Mouse (Mus musculus) intestine, embryonic 15.5 days (tissue): Measurements from ENCODE around the gene Gm21969. TPM values are rescaled to one million over a fixed set of nuclear protein-coding genes. Genes with fewer than 3 reads are reported as not detected.

Source experiments
- ATAC-seq: fragments of 200-750 bp; cut with Nextera tagmentation; 2 replicates; pipeline ENCODE4 v1.8.0; 2017; ENCODE audit warnings: moderate TSS enrichment, moderate library complexity
- H3K27ac ChIP-seq: fragments of 300-500 bp; sonication (generic); 2 replicates; pipeline ENCODE4 v1.5.1; 2015; ENCODE audit warnings: mild to moderate bottlenecking, inconsistent platforms
- H3K27me3 ChIP-seq: fragments of 300-500 bp; sonication (generic); replicated peaks from 2 replicates; pipeline ENCODE4 v1.6.1; 2015; ENCODE audit warnings: inconsistent platforms
- H3K36me3 ChIP-seq: fragments of 300-500 bp; sonication (generic); 2 replicates; pipeline ENCODE4 v1.6.1; 2015; ENCODE audit warnings: inconsistent platforms
- H3K4me1 ChIP-seq: fragments of 300-500 bp; sonication (generic); replicated peaks from 2 replicates; pipeline ENCODE4 v1.6.1; 2015; ENCODE audit warnings: inconsistent platforms
- H3K4me2 ChIP-seq: fragments of 300-500 bp; sonication (generic); replicated peaks from 2 replicates; pipeline ENCODE4 v1.6.1; 2015; ENCODE audit warnings: mild to moderate bottlenecking, inconsistent platforms
- H3K4me3 ChIP-seq: fragments of 300-500 bp; sonication (generic); replicated peaks from 2 replicates; pipeline ENCODE4 v1.5.1; 2015; ENCODE audit warnings: inconsistent platforms
- H3K9ac ChIP-seq: fragments of 300-500 bp; sonication (generic); 2 replicates; pipeline ENCODE4 v1.6.1; 2015; ENCODE audit warnings: inconsistent platforms
- H3K9me3 ChIP-seq: fragments of 300-500 bp; sonication (generic); 2 replicates; pipeline ENCODE4 v1.6.1; 2016; ENCODE audit warnings: inconsistent platforms
- WGBS: fragments of 180-500 bp; shearing (Covaris S2); methylation state at CpG from one replicate; pipeline ENCODE4 v1.1.7; 2015; 5-methylcytosine and 5-hydroxymethylcytosine counted together
- polyA plus RNA-seq: library from polyadenylated mRNA; unstranded; fragments of >200 nt; fragmentation: Nextera tagmentation; extraction: Ambion mirVana; gene quantifications from 2 replicates; pipeline ENCODE4 v1.2.1, GENCODE M21; 2015

Gm21969 gene
- polyA plus RNA-seq, 1 experiment from 2014 or later = not detected

- no peaks in the 10 kb centered on the region for H3K36me3 ChIP-seq
- H3K27me3 ChIP-seq = peaks cover 7% of the 10 kb centered on the region; the same call in 1 of the 2 replicates
- H3K4me1 ChIP-seq = no peaks in the 10 kb centered on the region
- no peak overlapping the region for H3K4me3 ChIP-seq
- 31% methylated on average over 7 of the region's 7 CpGs for WGBS
- ATAC-seq = no peak
- H3K27ac ChIP-seq = no peak overlapping the region
- H3K9ac ChIP-seq = no peak overlapping the region; the same call in 1 of the 2 replicates
- H3K9me3 ChIP-seq = no peaks in the 10 kb centered on the region
- H3K4me2 ChIP-seq = no peak overlapping the region
Observed at GRCm38 (mm10) chr4:139689627-139690269, 86.8 kb downstream of the Gm21969 start.

- Histone ChIP-seq H3K36me3 (no peaks in the 10 kb centered on the region), H3K4me2 (no peak overlapping the region), H3K9me3 (no peaks in the 10 kb centered on the region), H3K4me3 (no peak overlapping the region), H3K4me1 (no peaks in the 10 kb centered on the region), H3K27me3 (peaks cover 7% of the 10 kb centered on the region; the same call in 1 of the 2 replicates), H3K27ac (no peak overlapping the region), H3K9ac (no peak overlapping the region)
- 40% methylated on average over 5 of the region's 5 CpGs for WGBS
- no peak for ATAC-seq
Observed at GRCm38 (mm10) chr4:139693315-139693714, 90.3 kb downstream of the Gm21969 start.

- Histone ChIP-seq H3K27me3 (peaks cover 7% of the 10 kb centered on the region; the same call in 1 of the 2 replicates), H3K4me2 (no peak overlapping the region), H3K27ac (no peak overlapping the region), H3K9me3 (no peaks in the 10 kb centered on the region), H3K36me3 (no peaks in the 10 kb centered on the region), H3K4me3 (no peak overlapping the region), H3K4me1 (no peaks in the 10 kb centered on the region), H3K9ac (no peak overlapping the region)
- 6% methylated on average over 9 of the region's 9 CpGs for WGBS
- ATAC-seq = no peak
Observed at GRCm38 (mm10) chr4:139697755-139698154, 94.8 kb downstream of the Gm21969 start.

GRCm38 (mm10) chr4:139698602-139699001 lies 95.6 kb downstream of the Gm21969 start:
- no peak overlapping the region for H3K4me3 ChIP-seq
- peaks cover 6% of the 10 kb centered on the region; the same call in 1 of the 2 replicates for H3K27me3 ChIP-seq
- no peaks in the 10 kb centered on the region for H3K36me3 ChIP-seq
- H3K27ac ChIP-seq = no peak overlapping the region
- no peaks in the 10 kb centered on the region for H3K4me1 ChIP-seq
- ATAC-seq = no peak
- H3K4me2 ChIP-seq = no peak overlapping the region
- H3K9ac ChIP-seq = no peak overlapping the region
- WGBS = 49% methylated on average over 8 of the region's 8 CpGs
- H3K9me3 ChIP-seq = no peaks in the 10 kb centered on the region

- Histone ChIP-seq H3K27ac (no peak overlapping the region), H3K9ac (no peak overlapping the region), H3K36me3 (no peaks in the 10 kb centered on the region), H3K4me1 (no peaks in the 10 kb centered on the region), H3K4me2 (no peak overlapping the region), H3K9me3 (no peaks in the 10 kb centered on the region), H3K27me3 (no peaks in the 10 kb centered on the region), H3K4me3 (no peak overlapping the region)
- WGBS = 57% methylated on average over 4 of the region's 4 CpGs
- ATAC-seq = no peak
Observed at GRCm38 (mm10) chr4:139702914-139703313, 99.9 kb downstream of the Gm21969 start.

- Histone ChIP-seq H3K9me3 (no peaks in the 10 kb centered on the region), H3K36me3 (no peaks in the 10 kb centered on the region), H3K4me1 (no peaks in the 10 kb centered on the region), H3K9ac (no peak overlapping the region), H3K4me2 (no peak overlapping the region), H3K27me3 (no peaks in the 10 kb centered on the region), H3K27ac (no peak overlapping the region), H3K4me3 (no peak overlapping the region)
- no peak for ATAC-seq
- 83% methylated on average over 11 of the region's 11 CpGs for WGBS
Observed at GRCm38 (mm10) chr4:139703468-139703867, 100.5 kb downstream of the Gm21969 start.

- Histone ChIP-seq H3K4me1 (no peaks in the 10 kb centered on the region), H3K9ac (no peak overlapping the region), H3K9me3 (no peaks in the 10 kb centered on the region), H3K27me3 (peaks cover 4% of the 10 kb centered on the region), H3K4me2 (no peak overlapping the region), H3K27ac (no peak overlapping the region), H3K4me3 (no peak overlapping the region), H3K36me3 (no peaks in the 10 kb centered on the region)
- 68% methylated on average over 5 of the region's 5 CpGs for WGBS
- ATAC-seq = no peak
Observed at GRCm38 (mm10) chr4:139705986-139706385, 103.0 kb downstream of the Gm21969 start.

GRCm38 (mm10) chr4:139710467-139711334 lies 107.7 kb downstream of the Gm21969 start:
- Histone ChIP-seq H3K4me3 (no peak overlapping the region), H3K27ac (no peak overlapping the region), H3K9me3 (no peaks in the 10 kb centered on the region), H3K27me3 (peaks cover 6% of the 10 kb centered on the region), H3K36me3 (no peaks in the 10 kb centered on the region), H3K4me1 (no peaks in the 10 kb centered on the region), H3K4me2 (no peak overlapping the region), H3K9ac (no peak overlapping the region)
- WGBS = 43% methylated on average over 25 of the region's 25 CpGs
- no peak for ATAC-seq

Other genes starting within 250 kb of the Gm21969 start
- 2.9 and 3.2 TPM in 2 replicates for gene Iffo2, start 72.6 kb upstream of the Gm21969 start, polyA plus RNA-seq
- gene Aldh4a1, start 19.7 kb downstream of the Gm21969 start, polyA plus RNA-seq = 14.4 and 17.1 TPM in 2 replicates
- gene Tas1r2, start 50.4 kb downstream of the Gm21969 start, polyA plus RNA-seq = not detected in 2 replicates
- gene Pax7, start 230.3 kb downstream of the Gm21969 start, polyA plus RNA-seq = not detected in 2 replicates